Mouse (Mus musculus) forebrain, embryonic 13.5 days (tissue): ENCODE data around the gene Eda. TPM values are rescaled to one million over a fixed set of nuclear protein-coding genes. Genes with fewer than 3 reads are reported as not detected.
A peak's percentile ranks its signal among the peaks of the same experiment; 100 is the strongest.
"Not testable (repeated sequence)": the region's sequence is repeated elsewhere in the genome, so short reads cannot be mapped to it uniquely, and the experiment has no call there.

Source experiments
- ATAC-seq: fragments of 200-750 bp; cut with Nextera tagmentation; 2 replicates; pipeline ENCODE4 v1.8.0; 2017
- H3K27ac ChIP-seq: fragments of 300-500 bp; sonication (generic); 2 replicates; pipeline ENCODE4 v1.5.1; 2015; ENCODE audit warnings: inconsistent platforms, mild to moderate bottlenecking, moderate library complexity
- H3K27me3 ChIP-seq: fragments of 300-500 bp; sonication (generic); 2 replicates; pipeline ENCODE4 v1.6.1; 2015; ENCODE audit warnings: mild to moderate bottlenecking, inconsistent platforms
- H3K36me3 ChIP-seq: fragments of 300-500 bp; sonication (generic); 2 replicates; pipeline ENCODE4 v1.6.1; 2015; ENCODE audit warnings: mild to moderate bottlenecking, inconsistent platforms; ENCODE audit not compliant: poor library complexity, severe bottlenecking
- H3K4me1 ChIP-seq: fragments of 300-500 bp; sonication (generic); 2 replicates; pipeline ENCODE4 v1.6.1; 2015; ENCODE audit warnings: inconsistent platforms
- H3K4me2 ChIP-seq: fragments of 300-500 bp; sonication (generic); 2 replicates; pipeline ENCODE4 v1.6.1; 2015; ENCODE audit warnings: inconsistent platforms, mild to moderate bottlenecking, moderate library complexity
- H3K4me3 ChIP-seq: fragments of 300-500 bp; sonication (generic); 2 replicates; pipeline ENCODE4 v1.5.1; 2015; ENCODE audit warnings: mild to moderate bottlenecking, inconsistent platforms
- H3K9ac ChIP-seq: fragments of 300-500 bp; sonication (generic); 2 replicates; pipeline ENCODE4 v1.6.1; 2015; ENCODE audit warnings: mild to moderate bottlenecking, inconsistent platforms
- H3K9me3 ChIP-seq: fragments of 300-500 bp; sonication (generic); replicated peaks from 2 replicates; pipeline ENCODE4 v1.6.1; 2016; ENCODE audit warnings: inconsistent platforms
- WGBS: fragments of 180-500 bp; shearing (Covaris S2); methylation state at CpG from one replicate; pipeline ENCODE4 v1.1.7; 2015; 5-methylcytosine and 5-hydroxymethylcytosine counted together
- microRNA counts: library from miRNA; unstranded; fragments of <30 nt; microRNA quantifications from one replicate; lab custom pipeline; 2016
- microRNA-seq: library from miRNA; unstranded; fragments of <30 nt; microRNA quantifications from one replicate; pipeline ENCODE4, GENCODE M21; 2016
- polyA plus RNA-seq: library from polyadenylated mRNA; unstranded; fragments of >200 nt; fragmentation: Nextera tagmentation; extraction: Ambion mirVana; gene quantifications from 2 replicates; pipeline ENCODE4 v1.2.1, GENCODE M21; 2015

The Eda gene
- polyA plus RNA-seq, 1 experiment from 2014 or later = 1.1 TPM

GRCm38 (mm10) chrX:100432311-100432710 lies 456.9 kb downstream of the Eda start:
- H3K27me3 ChIP-seq = peaks cover 16% of the 10 kb centered on the region; the same call in 1 of the 2 replicates
- H3K36me3 ChIP-seq = no peaks in the 10 kb centered on the region
- H3K27ac ChIP-seq = no peak overlapping the region
- no peak overlapping the region for H3K4me2 ChIP-seq
- no peaks in the 10 kb centered on the region for H3K9me3 ChIP-seq
- no peak overlapping the region for H3K4me3 ChIP-seq
- H3K9ac ChIP-seq = no peak overlapping the region
- no peaks in the 10 kb centered on the region for H3K4me1 ChIP-seq
- ATAC-seq = no peak
- WGBS = 76% methylated on average over 3 of the region's 3 CpGs

DNA sequence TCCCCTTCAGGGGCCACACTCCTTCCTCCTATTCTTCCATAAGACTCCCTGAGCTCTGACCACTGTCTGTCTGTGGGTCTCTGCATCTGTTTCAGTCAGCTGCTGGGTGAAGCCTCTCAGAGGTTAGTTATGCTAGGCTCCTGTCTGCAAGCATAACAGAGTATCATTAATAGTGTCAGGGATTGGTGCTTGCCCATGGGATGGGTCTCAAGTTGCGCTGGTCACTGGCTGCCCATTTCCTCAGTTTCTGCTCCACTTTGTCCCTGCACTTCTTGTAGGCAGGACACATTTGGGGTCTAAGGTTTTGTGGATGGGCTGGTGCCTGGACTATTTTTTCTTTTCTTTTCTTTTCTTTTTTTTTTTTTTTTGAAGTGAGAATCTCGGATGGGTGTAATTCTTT lies 467.2 kb downstream of the Eda start, which contains the start of gene Awat2:
Gene Awat2 (minus strand): TSS at position 101 of the 400 bp plus-strand sequence.
- H3K27ac ChIP-seq, H3K9ac ChIP-seq, H3K4me2 ChIP-seq, H3K27me3 ChIP-seq, H3K4me3 ChIP-seq, ATAC-seq, H3K4me1 ChIP-seq, H3K36me3 ChIP-seq, H3K9me3 ChIP-seq: not testable (repeated sequence)
- WGBS = 83% methylated on average over 2 of the region's 2 CpGs

GRCm38 (mm10) chrX:100443532-100443931 lies 468.1 kb downstream of the Eda start:
- Histone ChIP-seq H3K36me3 (no peaks in the 10 kb centered on the region), H3K9me3 (no peaks in the 10 kb centered on the region), H3K27ac (no peak overlapping the region), H3K27me3 (no peaks in the 10 kb centered on the region), H3K4me3 (no peak overlapping the region), H3K4me1 (no peaks in the 10 kb centered on the region), H3K4me2 (no peak overlapping the region), H3K9ac (no peak overlapping the region)
- ATAC-seq = no peak
- WGBS = 90% methylated on average over 7 of the region's 7 CpGs

MicroRNA genes within 50 kb of the gene (microRNA counts, 519-probe panel; counts per million panel counts)
- microRNA mmu-miR-676 (lab: Ali Mortazavi, UCI) = 3,360 counts per million, percentile 70 among the panel's probes with 10 or more counts

Small RNA genes within 50 kb of the gene (microRNA-seq; reads per million reads assigned to microRNA genes)
- gene Mir676 = 589 reads per million, percentile 73 among the genes with 10 or more reads in this experiment

Other genes starting within 250 kb of the Eda start
- 1.1 TPM in 2 replicates for gene Tmem28, start 154.6 kb upstream of the Eda start, polyA plus RNA-seq